Mouse (Mus musculus): ENCODE measurements at regions not wholly inside any gene's neighbourhood (a gene's known extent, or its start where the extent isn't known, plus 50 kb on each side); places are given as distances from the start of the nearest gene placed in this dataset.
"Not testable (repeated sequence)": the region's sequence is repeated elsewhere in the genome, so short reads cannot be mapped to it uniquely, and the experiment has no call there.

DNA sequence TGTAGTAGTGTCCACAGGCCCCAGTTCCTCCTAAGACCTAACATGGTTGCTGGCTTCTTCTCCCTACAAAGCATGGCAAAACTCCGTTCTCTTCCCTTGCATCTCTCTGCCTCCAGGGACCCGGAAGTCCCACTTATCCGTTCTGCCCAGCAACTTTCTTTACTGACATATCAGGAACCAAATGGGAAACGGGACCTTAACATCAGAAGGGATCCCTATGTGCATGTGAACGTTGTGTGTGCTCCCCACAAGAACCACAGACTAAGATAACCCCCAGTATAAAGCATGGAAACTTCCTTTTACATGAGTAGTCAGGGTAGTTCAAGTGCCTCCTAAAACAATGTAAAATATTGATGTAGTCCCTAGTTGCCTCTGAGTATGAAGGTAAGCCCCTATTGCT, 61.6 kb downstream of the Zxdb start:
- DNase-seq: no peak

DNA sequence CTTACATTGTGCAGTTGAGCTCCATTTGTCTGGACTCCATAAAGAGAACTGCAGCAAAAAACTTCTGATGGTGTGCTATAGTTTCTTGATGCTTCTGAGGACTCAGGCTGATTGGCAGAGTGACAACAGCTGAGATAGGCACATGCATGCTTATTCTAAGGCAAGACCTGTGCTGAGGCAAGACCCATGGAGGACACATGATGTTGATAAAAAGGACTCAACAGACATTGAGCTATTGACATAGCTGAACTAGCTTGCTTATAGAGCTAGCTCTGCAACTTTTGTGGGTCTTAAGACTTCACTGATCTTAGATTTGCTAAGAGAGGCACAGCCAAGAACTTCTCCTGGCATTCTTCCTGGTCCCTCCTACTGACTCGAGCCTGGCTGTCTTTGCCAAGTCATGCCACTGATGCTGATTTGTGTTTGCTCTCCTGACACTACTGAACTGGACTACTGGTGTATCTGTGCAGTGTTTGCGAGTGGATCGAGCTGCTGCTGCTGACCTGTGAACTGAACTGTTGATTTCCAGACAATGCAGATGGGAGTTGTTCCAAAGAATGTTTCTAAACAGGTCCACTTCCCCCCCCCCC, 64.1 kb downstream of the Zxdb start:
- DNase-seq: no peak

DNA sequence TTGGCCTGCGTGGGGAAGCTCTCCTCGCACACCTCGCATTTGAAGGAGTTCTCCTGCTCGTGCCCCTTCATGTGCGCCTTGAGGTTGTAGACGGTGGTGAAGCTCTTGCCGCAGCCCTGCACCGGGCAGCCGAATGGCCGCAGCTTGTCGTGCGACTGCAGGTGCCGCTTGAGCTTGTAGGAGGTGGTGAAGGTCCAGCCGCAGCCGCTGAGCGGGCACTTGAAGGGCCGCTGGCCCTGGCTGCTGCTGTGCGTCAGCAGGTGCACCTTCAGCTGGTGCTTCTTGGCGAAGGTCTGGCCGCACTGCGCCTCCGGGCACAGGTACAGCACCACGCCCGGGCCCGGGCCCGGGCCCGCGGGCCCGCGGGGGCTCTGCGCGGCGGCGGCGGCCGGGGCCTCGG, 72.5 kb downstream of the Zxdb start:
- not testable (repeated sequence) for DNase-seq

DNA sequence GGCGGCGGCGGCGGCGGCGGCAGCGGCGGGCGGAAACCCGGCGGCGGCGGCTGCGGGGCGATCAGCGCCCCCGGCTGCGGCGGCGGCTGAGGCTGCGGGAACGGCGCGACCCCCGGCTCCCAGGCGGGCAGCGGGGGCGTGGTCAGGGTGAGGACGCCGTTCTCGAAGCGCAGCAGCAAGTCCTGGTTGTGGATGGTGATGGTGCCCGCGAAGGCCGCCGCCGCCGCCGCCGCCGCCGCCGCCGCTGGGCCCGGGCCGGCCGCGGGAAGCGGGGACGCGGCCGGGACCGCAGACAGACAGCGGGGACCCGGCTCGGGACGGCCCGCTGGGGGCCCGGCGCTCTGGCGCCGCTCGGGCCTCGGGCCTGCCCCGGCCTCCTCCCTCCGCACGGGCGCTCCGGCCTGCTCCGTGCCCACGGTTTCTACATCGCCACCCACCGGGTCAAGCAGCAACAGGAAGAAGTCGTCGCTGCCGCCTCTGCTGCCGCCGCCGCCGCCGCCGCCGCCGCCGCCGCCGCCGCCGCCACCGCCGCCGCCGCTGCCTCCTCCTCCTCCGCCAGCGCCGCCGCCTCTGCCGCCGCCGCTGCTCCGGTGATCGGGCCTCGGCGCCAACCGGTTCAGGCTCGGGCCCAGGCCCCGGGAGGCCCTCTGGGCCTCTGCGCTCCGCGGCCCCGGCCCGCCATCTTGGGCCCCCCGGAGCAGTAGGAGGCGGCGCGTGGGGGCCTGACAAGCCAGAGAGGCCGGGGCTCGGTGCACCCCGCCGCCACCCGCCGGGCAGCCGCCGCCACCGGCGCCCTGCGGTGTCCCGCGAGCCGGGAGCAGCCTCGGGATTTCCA, 73.2 kb downstream of the Zxdb start:
- DNase-seq: not testable (repeated sequence)

DNA sequence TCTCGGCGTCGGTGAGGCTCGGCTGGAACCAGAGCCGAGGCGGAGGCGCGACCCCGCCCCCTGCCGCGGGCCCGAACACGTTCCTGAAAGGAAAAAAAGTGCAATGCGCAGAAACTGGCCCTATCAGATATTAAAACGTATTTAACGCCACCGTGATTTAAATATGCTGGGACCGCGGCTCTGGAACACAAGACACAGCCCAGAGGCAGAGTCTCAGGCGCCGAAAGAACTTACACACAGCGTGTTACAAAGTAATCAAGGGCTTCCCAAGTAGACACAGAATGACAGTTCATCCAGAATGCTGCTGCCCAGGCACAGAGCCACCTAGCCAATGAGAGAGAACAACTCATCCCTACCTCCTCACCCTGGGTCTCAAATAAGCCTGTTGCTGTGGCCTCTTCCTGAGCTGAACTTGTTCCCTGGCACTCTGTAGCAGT, 73.8 kb downstream of the Zxdb start:
- not testable (repeated sequence) for DNase-seq

DNA sequence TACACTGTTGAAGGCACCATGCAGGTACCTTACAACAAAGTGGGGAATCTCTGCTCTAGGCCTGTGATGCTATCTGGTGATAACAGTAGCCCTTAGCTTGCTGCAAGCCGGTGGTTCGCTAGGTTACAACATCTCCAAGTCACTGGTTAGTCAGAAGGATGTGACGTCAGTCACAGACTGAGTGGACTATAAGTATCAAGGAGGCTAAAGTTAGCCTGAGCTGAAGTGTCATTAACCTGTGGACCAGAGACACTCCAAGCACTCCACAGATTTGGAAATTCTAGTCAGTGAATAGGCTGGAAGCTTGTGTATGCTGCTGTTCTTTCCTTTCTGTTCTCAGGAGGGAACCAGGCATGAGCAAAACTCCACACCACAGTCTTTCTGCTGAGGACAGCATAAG, 88.4 kb downstream of the Zxdb start:
- not testable (repeated sequence) for DNase-seq

DNA sequence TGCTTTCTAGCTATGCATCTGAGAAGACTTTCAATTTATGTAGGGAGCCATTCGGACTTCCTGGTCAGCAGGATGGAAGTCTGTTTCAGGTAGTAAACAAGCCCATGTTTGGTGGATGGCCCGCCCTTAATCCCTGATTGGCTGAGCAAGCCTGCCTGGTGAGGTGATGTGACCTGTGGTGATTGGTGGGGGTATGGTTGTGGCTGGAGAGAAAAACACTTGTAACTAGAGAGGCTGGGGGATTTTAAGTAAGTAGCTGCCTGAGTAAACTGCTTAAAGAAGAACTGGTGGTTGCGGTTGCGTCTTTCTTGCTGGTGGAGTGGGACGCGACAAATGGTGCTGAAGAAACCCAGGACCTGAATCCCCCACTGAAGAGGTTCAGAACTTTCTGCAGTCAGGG, 103.2 kb downstream of the Zxdb start:
- DNase-seq: not testable (repeated sequence)

DNA sequence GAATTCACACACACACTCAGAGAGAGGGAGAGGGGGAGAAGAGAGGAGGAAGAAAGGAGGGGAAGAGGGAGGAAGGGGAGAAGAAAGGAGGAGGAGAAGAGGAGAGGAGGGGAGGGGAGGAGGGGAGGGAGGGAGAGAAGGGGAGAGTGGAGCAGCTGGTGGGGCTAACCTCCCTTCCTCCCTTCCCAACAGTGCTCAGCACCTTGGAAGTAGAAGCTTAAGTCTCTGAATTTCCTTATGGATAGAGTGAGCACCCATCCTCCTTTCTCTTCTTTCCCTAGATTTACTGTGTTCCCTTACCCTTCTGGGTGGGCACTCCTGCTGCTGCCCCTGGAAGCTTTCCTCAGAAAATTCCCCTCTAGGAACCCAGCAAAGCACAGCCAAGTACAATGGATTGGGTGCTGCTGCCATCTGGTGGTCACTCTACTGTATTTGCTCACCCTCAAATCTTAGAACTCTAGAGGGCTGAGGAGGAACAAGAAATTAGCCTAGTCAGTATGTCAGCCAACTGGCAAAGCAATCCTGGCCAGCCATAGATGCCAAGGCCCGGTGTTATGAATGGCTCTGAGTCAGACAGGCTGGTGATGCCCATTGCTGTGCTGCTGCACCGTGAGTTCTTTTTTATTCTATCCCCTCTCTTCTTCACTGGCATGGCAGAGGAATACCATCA, 119.9 kb downstream of the Zxdb start:
- not testable (repeated sequence) for DNase-seq

DNA sequence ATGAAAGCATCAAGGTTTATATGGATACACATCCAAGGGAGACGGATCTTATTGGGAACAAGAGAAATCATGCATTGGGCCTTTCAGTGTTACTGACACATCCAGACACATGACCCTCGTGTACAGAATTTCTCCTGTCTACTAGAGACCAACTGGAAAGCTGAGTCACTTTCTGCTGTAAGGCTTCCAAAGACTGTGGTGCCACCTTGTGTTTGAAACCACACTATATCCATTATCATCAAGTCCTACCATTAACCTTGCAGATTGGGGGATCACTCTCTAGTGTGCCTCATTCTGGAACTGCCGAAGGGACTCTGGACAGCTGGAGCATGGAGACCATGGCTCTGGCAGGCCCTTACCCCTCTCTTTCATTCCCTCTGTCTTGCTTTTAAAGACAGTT, 125.2 kb downstream of the Zxdb start:
- not testable (repeated sequence) for DNase-seq

DNA sequence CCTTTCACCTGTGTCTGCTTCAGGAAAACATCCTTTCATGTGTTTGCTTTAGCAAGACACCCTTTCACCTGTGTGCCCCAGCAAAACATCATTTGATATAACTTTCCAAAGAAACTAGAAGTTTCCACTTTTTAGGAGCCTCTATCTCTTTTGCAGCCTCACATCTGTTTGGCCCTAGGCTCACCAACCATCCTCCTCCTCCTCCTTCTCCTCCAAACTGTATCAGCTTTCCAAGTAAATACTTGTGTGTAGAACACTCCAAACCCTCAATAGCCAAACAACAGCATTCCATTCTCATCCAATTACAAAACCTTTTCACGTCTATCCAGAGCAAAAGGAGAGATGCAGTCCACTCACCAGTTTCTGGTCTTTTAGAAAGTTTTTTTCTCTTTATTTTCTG, 133.1 kb downstream of the Zxdb start:
- no peak for DNase-seq

DNA sequence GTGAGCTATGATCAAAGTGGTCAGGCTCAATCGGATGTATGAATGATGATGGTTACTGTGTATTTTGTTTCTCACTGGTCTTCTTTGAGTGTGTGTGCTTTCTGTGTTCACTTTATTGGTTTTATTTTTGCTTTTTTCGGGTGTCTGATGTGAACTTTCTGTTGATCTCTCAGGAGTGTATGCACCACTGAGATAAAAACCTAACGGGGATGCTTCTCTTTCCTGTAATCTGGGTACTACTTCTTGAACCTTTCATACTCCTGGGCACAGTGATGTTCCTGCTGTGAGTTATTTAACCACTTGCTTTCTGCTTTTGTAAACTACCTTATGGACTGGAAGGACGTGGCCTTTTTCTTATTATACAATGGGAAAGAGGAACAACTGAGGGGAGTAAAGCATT, 133.6 kb downstream of the Zxdb start:
- DNase-seq: no peak

DNA sequence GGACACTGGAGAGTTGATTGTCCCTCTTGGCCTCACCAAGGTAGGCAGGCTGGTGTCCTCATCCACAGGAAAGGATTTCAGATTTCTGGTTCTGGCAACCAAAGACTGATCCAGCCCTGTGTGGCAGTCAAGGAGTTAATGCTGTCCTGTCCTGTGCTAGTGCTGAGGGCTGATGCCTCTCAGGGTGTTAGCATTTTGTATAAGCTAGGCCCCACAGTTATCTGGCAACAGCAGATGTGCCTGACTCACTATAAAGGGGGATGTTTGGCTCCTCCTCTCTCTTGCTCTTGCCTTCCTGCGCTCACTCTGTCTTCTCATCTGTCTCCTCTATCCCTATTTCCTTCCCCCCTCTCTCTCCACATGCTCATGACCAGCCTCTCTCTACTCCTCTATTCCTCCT, 138.8 kb downstream of the Zxdb start:
- no peak for DNase-seq

DNA sequence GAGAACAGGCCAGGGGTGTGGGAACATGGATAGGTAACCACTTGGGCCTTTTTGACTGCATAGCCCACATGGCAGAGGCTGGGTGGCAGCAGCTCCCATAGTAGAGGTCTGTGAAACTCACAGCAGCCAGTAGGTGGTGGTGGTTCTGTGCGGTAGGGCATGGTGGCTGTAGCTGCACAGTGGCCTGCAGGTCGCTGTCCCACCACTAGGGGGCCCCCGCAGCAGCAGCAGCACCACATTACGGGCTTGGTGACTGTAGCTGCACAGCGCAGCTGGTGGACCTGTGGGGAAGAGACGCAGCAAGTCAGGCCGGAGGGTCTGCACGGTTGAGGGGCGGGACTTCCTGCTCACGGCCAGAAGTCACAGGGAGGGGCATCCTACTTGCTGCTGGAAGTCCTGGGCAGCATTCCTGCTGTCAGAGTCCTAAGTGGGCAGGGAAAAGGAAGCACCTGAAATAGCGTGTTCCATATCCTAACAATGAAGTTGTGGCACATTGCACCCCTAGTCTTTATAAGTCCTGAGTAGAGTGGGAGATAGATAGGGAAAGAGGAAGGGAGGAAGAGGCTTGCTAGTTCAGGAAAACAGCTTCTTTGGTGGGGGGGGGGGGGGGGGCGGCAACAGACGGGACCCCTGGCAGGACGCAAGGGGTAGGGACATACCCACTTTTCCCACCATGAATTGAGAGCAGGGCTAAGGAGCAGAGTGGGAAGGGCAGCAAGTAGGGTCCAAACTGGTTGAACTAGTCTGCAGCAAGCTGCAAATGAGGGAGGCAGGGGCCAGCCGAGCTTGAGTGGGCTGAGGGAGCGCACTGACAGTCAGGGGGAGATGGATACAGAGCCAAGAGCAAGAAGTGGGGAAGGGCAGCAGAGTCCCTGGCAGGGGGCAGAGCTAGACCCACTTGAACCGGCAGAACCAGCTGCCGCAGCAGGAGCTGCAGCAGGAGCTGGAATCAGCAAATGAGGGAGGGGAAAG, 141.4 kb downstream of the Zxdb start:
- DNase-seq: peak; percentile 72 to 87

DNA sequence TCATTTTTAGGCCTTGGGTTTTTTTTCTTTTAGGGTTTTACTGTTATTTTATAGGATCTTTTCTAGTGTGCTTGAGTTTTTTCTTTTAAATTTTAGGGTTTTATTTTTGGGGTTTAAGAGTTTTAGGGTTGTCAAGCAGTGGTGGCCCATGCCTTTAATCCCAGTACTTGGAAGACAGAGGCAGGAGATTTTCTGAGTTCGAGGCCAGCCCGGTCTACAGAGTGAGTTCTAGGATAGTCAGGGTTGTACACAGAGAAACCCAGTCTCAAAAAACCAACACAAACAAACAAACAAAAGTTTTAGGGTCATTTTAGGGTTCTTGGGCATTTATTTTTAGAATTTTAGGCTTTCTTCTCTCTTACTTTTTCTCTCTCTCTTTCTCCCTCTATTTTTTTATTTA, 142.9 kb downstream of the Spin4 start:
- not testable (repeated sequence) for DNase-seq

All from spleen, adult 18-20 months (tissue).